Mouse (Mus musculus): Measurements from ENCODE around the gene Dmp1. TPM values are rescaled to one million over a fixed set of nuclear protein-coding genes. Genes with fewer than 3 reads are reported as not detected.

Gene Dmp1
- 3.5 and 3.7 TPM in 2 replicates for polyA plus RNA-seq (2012; rRNA removed)

DNA sequence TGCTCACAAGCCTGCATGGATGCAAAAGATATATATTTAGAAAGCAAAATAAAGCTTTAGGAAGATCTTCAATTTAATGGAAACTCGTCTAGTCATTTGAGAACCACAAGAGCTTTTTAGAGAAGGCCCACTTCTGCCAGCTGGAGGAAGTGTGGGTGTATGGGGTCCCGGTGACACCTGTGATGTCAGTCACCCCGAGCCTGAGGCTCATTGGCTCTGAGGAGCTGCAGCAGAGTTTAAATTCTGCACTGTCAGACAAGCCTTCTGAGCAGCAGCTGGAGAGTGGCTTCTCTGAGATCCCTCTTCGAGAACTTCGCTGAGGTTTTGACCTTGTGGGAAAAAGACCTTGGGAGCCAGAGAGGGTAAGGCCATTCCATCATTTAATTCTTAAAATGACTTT is at the start of gene Dmp1:
Gene Dmp1 (plus strand): TSS at position 263 of the 400 bp plus-strand sequence.
- TF ChIP-seq CTCF (IDR thresholded peaks at IDR 0.05; ENCODE audit: extremely low read depth, insufficient read depth, low read length) (no peak), POLR2A (IDR thresholded peaks at IDR 0.05; ENCODE audit: extremely low read depth, insufficient read depth, low read length) (no peak)
- no peaks in the 10 kb centered on the region for H3K4me1 ChIP-seq (ENCODE audit: control insufficient read depth, insufficient read depth, low read length)
- no peak within 1 kb of the TSS for H3K27ac ChIP-seq (ENCODE audit: insufficient read depth, low read length)
- no peak within 1 kb of the TSS for H3K4me3 ChIP-seq (ENCODE audit: insufficient read depth, low read length)

DNA sequence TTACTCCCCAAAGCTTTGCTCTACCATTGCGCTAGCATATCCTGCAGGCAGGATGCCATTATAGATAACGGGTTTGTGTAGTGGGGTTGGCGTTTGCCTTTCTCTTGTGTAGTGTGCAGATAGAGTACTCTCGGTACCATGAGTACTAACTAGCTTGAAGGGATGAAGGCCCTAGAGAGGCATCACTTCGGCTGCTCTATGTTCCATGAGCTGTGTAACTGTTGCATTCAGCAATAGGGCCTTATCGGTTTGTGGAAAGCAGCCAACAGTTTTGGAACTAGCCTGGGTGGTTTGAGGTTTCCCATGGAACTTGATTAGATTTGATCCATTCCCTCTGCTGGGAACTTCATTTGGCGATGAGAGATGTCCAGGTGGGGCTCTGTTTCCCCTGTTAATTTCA is 44.7 kb upstream of the Dmp1 start:
- Histone ChIP-seq H3K4me3 (ENCODE audit: insufficient read depth, low read length) (no peak overlapping the region), H3K27ac (ENCODE audit: insufficient read depth, low read length) (peak overlapping the region; percentile 85), H3K4me1 (ENCODE audit: control insufficient read depth, insufficient read depth, low read length) (peaks cover 3% of the 10 kb centered on the region; the same call in 1 of the 2 replicates)
- TF ChIP-seq CTCF (IDR thresholded peaks at IDR 0.05; ENCODE audit: extremely low read depth, insufficient read depth, low read length) (no peak), POLR2A (IDR thresholded peaks at IDR 0.05; ENCODE audit: extremely low read depth, insufficient read depth, low read length) (no peak)

- Histone ChIP-seq H3K4me1 (ENCODE audit: control insufficient read depth, insufficient read depth, low read length) (peaks cover 3% of the 10 kb centered on the region; the same call in 1 of the 2 replicates), H3K4me3 (ENCODE audit: insufficient read depth, low read length) (no peak overlapping the region), H3K27ac (ENCODE audit: insufficient read depth, low read length) (no peak overlapping the region)
- TF ChIP-seq CTCF (IDR thresholded peaks at IDR 0.05; ENCODE audit: extremely low read depth, insufficient read depth, low read length) (no peak), POLR2A (IDR thresholded peaks at IDR 0.05; ENCODE audit: extremely low read depth, insufficient read depth, low read length) (no peak)
Observed at GRCm38 (mm10) chr5:104158332-104159052, 43.9 kb upstream of the Dmp1 start.

- no peak overlapping the region for H3K27ac ChIP-seq (ENCODE audit: insufficient read depth, low read length)
- TF ChIP-seq POLR2A (IDR thresholded peaks at IDR 0.05; ENCODE audit: extremely low read depth, insufficient read depth, low read length): no peak
- TF ChIP-seq CTCF (IDR thresholded peaks at IDR 0.05; ENCODE audit: extremely low read depth, insufficient read depth, low read length): no peak
- no peak overlapping the region for H3K4me3 ChIP-seq (ENCODE audit: insufficient read depth, low read length)
- peaks cover 3% of the 10 kb centered on the region; the same call in 1 of the 2 replicates for H3K4me1 ChIP-seq (ENCODE audit: control insufficient read depth, insufficient read depth, low read length)
Observed at GRCm38 (mm10) chr5:104160581-104160980, 41.8 kb upstream of the Dmp1 start.

GRCm38 (mm10) chr5:104161390-104161789 is 41.0 kb upstream of the Dmp1 start:
- no peak overlapping the region for H3K27ac ChIP-seq (ENCODE audit: insufficient read depth, low read length)
- no peak overlapping the region for H3K4me3 ChIP-seq (ENCODE audit: insufficient read depth, low read length)
- H3K4me1 ChIP-seq (ENCODE audit: control insufficient read depth, insufficient read depth, low read length): peaks cover 3% of the 10 kb centered on the region; the same call in 1 of the 2 replicates
- no peak for TF ChIP-seq POLR2A (IDR thresholded peaks at IDR 0.05; ENCODE audit: extremely low read depth, insufficient read depth, low read length)
- TF ChIP-seq CTCF (IDR thresholded peaks at IDR 0.05; ENCODE audit: extremely low read depth, insufficient read depth, low read length): no peak

GRCm38 (mm10) chr5:104163536-104163935 is 38.9 kb upstream of the Dmp1 start:
- no peak overlapping the region for H3K27ac ChIP-seq (ENCODE audit: insufficient read depth, low read length)
- TF ChIP-seq CTCF (IDR thresholded peaks at IDR 0.05; ENCODE audit: extremely low read depth, insufficient read depth, low read length): no peak
- no peak for TF ChIP-seq POLR2A (IDR thresholded peaks at IDR 0.05; ENCODE audit: extremely low read depth, insufficient read depth, low read length)
- H3K4me1 ChIP-seq (ENCODE audit: control insufficient read depth, insufficient read depth, low read length): peaks cover 2% of the 10 kb centered on the region; the same call in 1 of the 2 replicates
- H3K4me3 ChIP-seq (ENCODE audit: insufficient read depth, low read length): no peak overlapping the region

DNA sequence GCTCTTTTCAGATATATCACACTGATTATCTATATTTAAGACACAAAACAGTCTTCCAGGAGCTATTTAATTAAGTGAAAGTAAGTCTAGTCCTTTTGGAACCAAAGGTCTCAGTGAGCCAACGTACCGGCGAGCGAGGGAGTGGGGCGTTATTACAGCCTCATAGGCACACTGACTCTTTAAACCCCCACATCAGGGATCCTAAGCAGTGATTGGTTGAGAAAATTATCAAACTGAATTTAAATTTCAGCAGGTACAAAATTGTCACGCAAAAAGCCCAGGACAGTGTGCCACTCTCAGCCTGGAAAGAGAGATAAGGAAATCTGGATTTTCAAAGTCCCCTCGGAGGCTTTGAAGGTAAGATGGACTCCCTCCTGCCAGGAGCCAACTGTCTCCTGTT is 32.0 kb upstream of the Dmp1 start, which contains the start of gene Dspp:
Gene Dspp (plus strand): TSS at position 301 of the 400 bp plus-strand sequence.
- no peak for TF ChIP-seq CTCF (IDR thresholded peaks at IDR 0.05; ENCODE audit: extremely low read depth, insufficient read depth, low read length)
- no peak for TF ChIP-seq POLR2A (IDR thresholded peaks at IDR 0.05; ENCODE audit: extremely low read depth, insufficient read depth, low read length)

GRCm38 (mm10) chr5:104173094-104173493 is 29.3 kb upstream of the Dmp1 start:
- Histone ChIP-seq H3K27ac (ENCODE audit: insufficient read depth, low read length) (no peak overlapping the region; the same call in 1 of the 2 replicates), H3K4me3 (ENCODE audit: insufficient read depth, low read length) (no peak overlapping the region), H3K4me1 (ENCODE audit: control insufficient read depth, insufficient read depth, low read length) (no peaks in the 10 kb centered on the region; the same call in 1 of the 2 replicates)
- TF ChIP-seq POLR2A (IDR thresholded peaks at IDR 0.05; ENCODE audit: extremely low read depth, insufficient read depth, low read length) (peak; percentile 34; the same call in 1 of the 2 replicates), CTCF (IDR thresholded peaks at IDR 0.05; ENCODE audit: extremely low read depth, insufficient read depth, low read length) (no peak)

More for the DNA sequence above, 32.0 kb upstream of the Dmp1 start, which contains the start of gene Dspp:
- Histone ChIP-seq H3K4me3 (ENCODE audit: insufficient read depth, low read length) (no peak within 1 kb of the TSS), H3K27ac (ENCODE audit: insufficient read depth, low read length) (no peak within 1 kb of the TSS), H3K4me1 (ENCODE audit: control insufficient read depth, insufficient read depth, low read length) (no peaks in the 10 kb centered on the region; the same call in 1 of the 2 replicates)

GRCm38 (mm10) chr5:104183743-104184142 is 18.7 kb upstream of the Dmp1 start:
- TF ChIP-seq POLR2A (IDR thresholded peaks at IDR 0.05; ENCODE audit: extremely low read depth, insufficient read depth, low read length) (no peak), CTCF (IDR thresholded peaks at IDR 0.05; ENCODE audit: extremely low read depth, insufficient read depth, low read length) (no peak)
- Histone ChIP-seq H3K4me3 (ENCODE audit: insufficient read depth, low read length) (no peak overlapping the region), H3K27ac (ENCODE audit: insufficient read depth, low read length) (no peak overlapping the region), H3K4me1 (ENCODE audit: control insufficient read depth, insufficient read depth, low read length) (no peaks in the 10 kb centered on the region)

GRCm38 (mm10) chr5:104187281-104187680 is 15.1 kb upstream of the Dmp1 start:
- H3K27ac ChIP-seq (ENCODE audit: insufficient read depth, low read length): no peak overlapping the region
- TF ChIP-seq POLR2A (IDR thresholded peaks at IDR 0.05; ENCODE audit: extremely low read depth, insufficient read depth, low read length) (no peak), CTCF (IDR thresholded peaks at IDR 0.05; ENCODE audit: extremely low read depth, insufficient read depth, low read length) (no peak)
- H3K4me1 ChIP-seq (ENCODE audit: control insufficient read depth, insufficient read depth, low read length): no peaks in the 10 kb centered on the region
- H3K4me3 ChIP-seq (ENCODE audit: insufficient read depth, low read length): no peak overlapping the region

All from cortical plate, adult 2 months (tissue).